Mouse (Mus musculus): Measurements from ENCODE around the gene Chrne. TPM values are rescaled to one million over a fixed set of nuclear protein-coding genes. Genes with fewer than 3 reads are reported as not detected.

Chrne gene
- polyA plus RNA-seq, 1 experiment from 2014 or later, result 0.58 TPM

DNA sequence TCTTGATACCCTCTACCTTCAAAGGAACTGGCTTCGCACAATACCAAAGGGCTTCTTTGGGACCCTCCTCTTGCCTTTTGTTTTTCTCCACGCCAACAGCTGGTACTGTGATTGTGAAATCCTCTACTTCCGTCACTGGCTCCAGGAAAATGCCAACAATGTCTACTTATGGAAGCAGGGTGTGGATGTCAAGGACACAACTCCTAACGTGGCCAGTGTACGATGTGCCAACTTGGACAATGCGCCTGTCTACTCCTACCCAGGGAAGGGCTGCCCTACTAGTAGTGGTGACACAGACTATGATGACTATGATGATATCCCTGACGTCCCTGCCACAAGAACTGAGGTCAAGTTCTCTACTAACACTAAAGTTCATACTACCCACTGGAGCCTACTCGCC is 21.0 kb upstream of the Chrne start:
- no peak overlapping the region for H3K27ac ChIP-seq (replicated peaks; ENCODE audit: low read depth, low read length)
- no peak overlapping the region for H3K4me2 ChIP-seq (ENCODE audit: low read depth, low read length)
- H3K9me3 ChIP-seq (ENCODE audit: control insufficient read depth, low read length), result no peaks in the 10 kb centered on the region
- H3K4me3 ChIP-seq (ENCODE audit: low read depth, low read length), result no peak overlapping the region
- DNase-seq (ENCODE audit: low spot score) (no peak), ATAC-seq (ENCODE audit: low read depth) (no peak)
- no peaks in the 10 kb centered on the region for H3K27me3 ChIP-seq (replicated peaks; ENCODE audit: control insufficient read depth, insufficient read depth, low read length)
- no peak overlapping the region for H3K9ac ChIP-seq (ENCODE audit: low read depth, low read length)
- peaks cover 17% of the 10 kb centered on the region for H3K36me3 ChIP-seq (ENCODE audit: control insufficient read depth, insufficient read depth, low read length)
- no peaks in the 10 kb centered on the region for H3K4me1 ChIP-seq (ENCODE audit: control insufficient read depth, insufficient read depth, low read length)
- 89% methylated on average over 8 of the region's 8 CpGs for WGBS

DNA sequence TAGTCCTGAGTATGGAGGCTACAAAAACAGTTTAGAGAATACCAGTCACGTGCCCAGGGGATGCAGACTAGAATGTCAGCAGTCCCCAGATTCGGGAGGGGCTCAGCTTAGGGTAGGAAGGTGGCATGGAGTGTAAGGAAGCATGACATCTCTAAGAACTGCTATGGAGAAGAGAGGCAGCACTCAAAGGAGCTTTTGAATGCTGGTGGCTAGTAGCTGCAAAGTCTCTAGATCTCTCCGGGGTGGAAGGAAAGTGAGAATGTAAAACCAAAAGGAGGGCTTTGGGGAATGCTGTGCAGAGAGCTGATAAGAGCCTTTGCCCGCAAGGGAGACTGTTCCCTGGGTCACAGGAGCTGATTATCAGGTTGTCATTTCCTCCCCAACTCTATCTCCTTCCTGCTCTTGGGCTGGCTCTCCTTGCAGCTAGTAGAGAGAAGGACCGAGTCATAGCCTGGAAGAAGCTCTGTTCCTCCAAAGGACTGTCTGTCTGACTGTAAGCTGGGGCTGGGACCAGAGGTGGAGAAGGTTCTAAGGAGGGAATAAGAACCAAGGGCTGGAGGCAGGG is 19.8 kb upstream of the Chrne start, which contains the start of gene Gp1ba:
Gp1ba (plus strand) TSS at position 409 of the 565 bp plus-strand sequence.
- no peak within 1 kb of the TSS for H3K27ac ChIP-seq (replicated peaks; ENCODE audit: low read depth, low read length)
- DNase-seq (ENCODE audit: low spot score) (no peak), ATAC-seq (ENCODE audit: low read depth) (no peak)
- H3K9me3 ChIP-seq (ENCODE audit: control insufficient read depth, low read length), result no peaks in the 10 kb centered on the region
- no peak within 1 kb of the TSS for H3K4me3 ChIP-seq (ENCODE audit: low read depth, low read length)
- H3K4me1 ChIP-seq (ENCODE audit: control insufficient read depth, insufficient read depth, low read length), result no peaks in the 10 kb centered on the region
- 46% methylated on average over 5 of the region's 5 CpGs for WGBS
- H3K36me3 ChIP-seq (ENCODE audit: control insufficient read depth, insufficient read depth, low read length), result 0 out of 2 replicates have a peak, but pooled peaks cover 5% of the 10 kb centered on the region
- no peak within 1 kb of the TSS for H3K4me2 ChIP-seq (ENCODE audit: low read depth, low read length)
- H3K27me3 ChIP-seq (replicated peaks; ENCODE audit: control insufficient read depth, insufficient read depth, low read length), result no peaks in the 10 kb centered on the region
- no peak within 1 kb of the TSS for H3K9ac ChIP-seq (ENCODE audit: low read depth, low read length)

DNA sequence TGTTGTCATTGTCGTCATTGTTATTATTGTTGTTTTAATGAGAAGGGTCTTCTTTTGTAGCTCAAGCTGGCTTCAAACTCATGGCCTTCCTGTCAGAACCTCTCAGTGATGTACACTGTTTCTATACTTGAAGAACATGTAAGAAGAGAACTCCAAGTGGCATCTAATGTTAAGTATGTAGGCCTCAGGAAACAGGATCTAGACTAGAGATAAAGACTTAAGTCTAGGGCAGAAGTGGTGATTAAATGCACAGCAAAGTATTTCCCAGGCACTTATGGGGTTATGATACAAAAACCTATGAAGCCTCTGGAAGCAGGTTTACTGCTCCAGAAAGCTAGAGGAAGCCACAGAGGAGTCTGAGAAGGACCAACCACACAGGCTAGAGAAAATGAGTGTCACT is 19.3 kb upstream of the Chrne start:
- Histone ChIP-seq H3K27me3 (replicated peaks; ENCODE audit: control insufficient read depth, insufficient read depth, low read length) (no peaks in the 10 kb centered on the region), H3K4me1 (ENCODE audit: control insufficient read depth, insufficient read depth, low read length) (no peaks in the 10 kb centered on the region), H3K27ac (replicated peaks; ENCODE audit: low read depth, low read length) (no peak overlapping the region), H3K9ac (ENCODE audit: low read depth, low read length) (no peak overlapping the region), H3K36me3 (ENCODE audit: control insufficient read depth, insufficient read depth, low read length) (0 out of 2 replicates have a peak, but pooled peaks cover 5% of the 10 kb centered on the region), H3K9me3 (ENCODE audit: control insufficient read depth, low read length) (no peaks in the 10 kb centered on the region), H3K4me3 (ENCODE audit: low read depth, low read length) (no peak overlapping the region), H3K4me2 (ENCODE audit: low read depth, low read length) (no peak overlapping the region)
- ATAC-seq (ENCODE audit: low read depth) (no peak), DNase-seq (ENCODE audit: low spot score) (no peak)
- 74% methylated on average over 1 of the region's 1 CpGs for WGBS

DNA sequence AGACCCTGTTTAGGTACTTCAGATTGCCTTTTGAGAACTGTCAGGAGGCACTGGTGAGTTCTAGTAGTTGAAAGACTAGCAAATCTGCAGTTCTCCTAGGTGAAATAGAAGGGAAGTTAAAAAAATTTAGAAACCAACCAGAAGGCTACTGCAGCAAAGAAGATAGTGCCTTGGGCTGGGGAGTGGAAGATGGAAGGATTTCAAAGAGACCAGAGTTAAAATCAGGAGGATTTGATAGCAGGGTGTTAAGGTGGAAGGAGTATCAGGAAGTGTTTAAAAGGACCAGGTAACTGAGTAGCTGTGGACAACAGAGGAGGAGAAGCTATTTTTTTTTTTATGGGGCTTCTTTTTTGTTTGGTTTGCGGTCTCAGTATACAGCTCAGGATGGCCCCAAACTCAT is 18.7 kb upstream of the Chrne start:
- Histone ChIP-seq H3K27me3 (replicated peaks; ENCODE audit: control insufficient read depth, insufficient read depth, low read length) (no peaks in the 10 kb centered on the region), H3K9me3 (ENCODE audit: control insufficient read depth, low read length) (no peaks in the 10 kb centered on the region), H3K27ac (replicated peaks; ENCODE audit: low read depth, low read length) (no peak overlapping the region), H3K9ac (ENCODE audit: low read depth, low read length) (no peak overlapping the region), H3K4me3 (ENCODE audit: low read depth, low read length) (no peak overlapping the region), H3K4me1 (ENCODE audit: control insufficient read depth, insufficient read depth, low read length) (no peaks in the 10 kb centered on the region), H3K36me3 (ENCODE audit: control insufficient read depth, insufficient read depth, low read length) (0 out of 2 replicates have a peak, but pooled peaks cover 1% of the 10 kb centered on the region), H3K4me2 (ENCODE audit: low read depth, low read length) (no peak overlapping the region)
- DNase-seq (ENCODE audit: low spot score) (no peak), ATAC-seq (ENCODE audit: low read depth) (no peak)
- 95% methylated on average over 1 of the region's 1 CpGs for WGBS

DNA sequence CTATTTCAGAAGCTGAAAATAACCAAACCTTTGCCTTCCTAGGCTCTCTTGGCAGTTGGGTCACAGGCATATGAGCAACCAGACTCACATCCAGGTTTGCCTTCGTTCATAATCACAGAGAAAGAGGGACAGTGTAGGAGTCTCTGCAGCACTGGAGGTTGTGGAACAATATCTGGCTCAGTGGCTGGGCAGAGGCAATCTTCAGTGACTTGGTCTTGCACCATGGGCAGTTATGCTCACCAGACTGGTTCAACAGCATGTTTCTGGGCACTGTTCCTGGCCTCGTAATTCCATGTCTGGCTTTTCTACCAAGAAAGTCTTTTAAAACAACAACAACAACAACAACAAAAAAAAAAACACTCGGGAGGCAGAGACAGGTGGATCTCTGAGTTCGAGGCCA is 16.6 kb upstream of the Chrne start:
- Histone ChIP-seq H3K36me3 (ENCODE audit: control insufficient read depth, insufficient read depth, low read length) (no peaks in the 10 kb centered on the region), H3K4me2 (ENCODE audit: low read depth, low read length) (no peak overlapping the region), H3K27me3 (replicated peaks; ENCODE audit: control insufficient read depth, insufficient read depth, low read length) (no peaks in the 10 kb centered on the region), H3K9me3 (ENCODE audit: control insufficient read depth, low read length) (no peaks in the 10 kb centered on the region), H3K9ac (ENCODE audit: low read depth, low read length) (no peak overlapping the region), H3K4me1 (ENCODE audit: control insufficient read depth, insufficient read depth, low read length) (no peaks in the 10 kb centered on the region), H3K4me3 (ENCODE audit: low read depth, low read length) (no peak overlapping the region), H3K27ac (replicated peaks; ENCODE audit: low read depth, low read length) (no peak overlapping the region)
- ATAC-seq (ENCODE audit: low read depth) (no peak), DNase-seq (ENCODE audit: low spot score) (no peak)
- WGBS, result 81% methylated on average over 4 of the region's 4 CpGs

DNA sequence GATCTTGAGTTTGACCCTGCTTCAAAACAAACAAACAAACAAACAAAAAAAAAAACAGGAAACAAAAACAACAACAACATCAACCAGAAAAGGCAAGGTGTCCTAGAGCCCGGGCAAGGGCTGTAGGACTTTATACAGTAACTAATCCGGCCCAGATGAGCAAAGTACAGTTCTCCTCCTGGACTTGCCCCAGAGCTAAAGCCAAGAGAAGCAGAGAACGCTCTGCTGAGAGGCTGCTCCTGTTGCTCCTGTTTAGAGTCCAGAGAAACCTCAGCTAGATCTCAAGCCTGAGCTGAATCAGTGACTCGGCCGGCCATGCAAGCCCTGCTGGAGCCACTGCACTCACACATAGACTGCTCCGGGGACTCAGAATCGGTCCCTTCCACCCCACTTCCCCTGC is 11.1 kb upstream of the Chrne start:
- H3K9ac ChIP-seq (ENCODE audit: low read depth, low read length), result no peak overlapping the region
- no peak for ATAC-seq (ENCODE audit: low read depth)
- no peak for DNase-seq (ENCODE audit: low spot score)
- no peaks in the 10 kb centered on the region for H3K9me3 ChIP-seq (ENCODE audit: control insufficient read depth, low read length)
- no peaks in the 10 kb centered on the region for H3K4me1 ChIP-seq (ENCODE audit: control insufficient read depth, insufficient read depth, low read length)
- no peak overlapping the region for H3K4me3 ChIP-seq (ENCODE audit: low read depth, low read length)
- H3K27me3 ChIP-seq (replicated peaks; ENCODE audit: control insufficient read depth, insufficient read depth, low read length), result no peaks in the 10 kb centered on the region
- H3K27ac ChIP-seq (replicated peaks; ENCODE audit: low read depth, low read length), result no peak overlapping the region
- 66% methylated on average over 4 of the region's 7 CpGs for WGBS
- no peak overlapping the region for H3K4me2 ChIP-seq (ENCODE audit: low read depth, low read length)
- no peaks in the 10 kb centered on the region for H3K36me3 ChIP-seq (ENCODE audit: control insufficient read depth, insufficient read depth, low read length)

DNA sequence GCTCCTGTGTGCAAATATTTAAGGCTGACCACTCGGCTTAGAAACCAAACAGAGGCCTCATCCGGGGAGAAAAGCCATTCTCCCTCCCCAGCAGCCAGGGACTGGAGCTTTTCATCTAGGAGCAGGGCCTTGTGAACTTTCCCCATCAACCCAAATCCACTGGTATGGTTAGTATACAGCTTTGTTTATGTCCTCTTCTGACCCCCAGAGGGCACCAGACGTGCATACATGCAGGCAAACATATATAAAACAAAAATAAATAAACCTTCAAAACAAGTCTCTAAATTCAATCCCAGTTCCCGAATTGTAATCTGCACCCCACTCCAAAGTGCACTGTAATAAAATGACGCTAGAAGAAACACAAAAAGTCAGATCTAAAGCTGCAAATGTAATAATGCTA is 10.5 kb upstream of the Chrne start:
- Histone ChIP-seq H3K36me3 (ENCODE audit: control insufficient read depth, insufficient read depth, low read length) (no peaks in the 10 kb centered on the region), H3K4me2 (ENCODE audit: low read depth, low read length) (no peak overlapping the region), H3K9ac (ENCODE audit: low read depth, low read length) (no peak overlapping the region), H3K27ac (replicated peaks; ENCODE audit: low read depth, low read length) (no peak overlapping the region), H3K27me3 (replicated peaks; ENCODE audit: control insufficient read depth, insufficient read depth, low read length) (no peaks in the 10 kb centered on the region), H3K9me3 (ENCODE audit: control insufficient read depth, low read length) (no peaks in the 10 kb centered on the region), H3K4me1 (ENCODE audit: control insufficient read depth, insufficient read depth, low read length) (no peaks in the 10 kb centered on the region), H3K4me3 (ENCODE audit: low read depth, low read length) (no peak overlapping the region)
- ATAC-seq (ENCODE audit: low read depth) (no peak), DNase-seq (ENCODE audit: low spot score) (peak; percentile 36)
- WGBS, result 52% methylated on average over 5 of the region's 5 CpGs

DNA sequence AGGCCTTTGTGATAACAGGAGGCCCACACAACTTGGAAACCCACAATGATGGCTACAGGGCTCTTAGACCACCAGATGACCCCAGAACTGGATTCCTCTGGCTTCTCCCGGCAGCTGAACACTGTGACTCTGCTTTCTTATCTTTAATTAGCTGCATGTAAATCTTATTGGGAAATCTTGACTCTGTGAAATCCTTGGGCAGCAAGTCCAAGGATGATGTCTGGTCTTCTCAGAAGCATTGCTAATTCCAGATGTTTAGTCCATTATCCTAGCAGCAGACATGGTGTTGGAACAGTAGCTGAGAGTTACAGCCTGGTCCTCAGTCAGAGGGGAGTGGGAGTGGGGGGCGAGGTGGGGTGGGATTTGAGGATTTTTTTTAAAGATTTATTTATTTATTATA is 9.4 kb upstream of the Chrne start:
- DNase-seq (ENCODE audit: low spot score), result no peak
- Histone ChIP-seq H3K9ac (ENCODE audit: low read depth, low read length) (no peak overlapping the region), H3K4me3 (ENCODE audit: low read depth, low read length) (no peak overlapping the region), H3K9me3 (ENCODE audit: control insufficient read depth, low read length) (no peaks in the 10 kb centered on the region), H3K4me2 (ENCODE audit: low read depth, low read length) (no peak overlapping the region), H3K27ac (replicated peaks; ENCODE audit: low read depth, low read length) (no peak overlapping the region), H3K36me3 (ENCODE audit: control insufficient read depth, insufficient read depth, low read length) (no peaks in the 10 kb centered on the region), H3K4me1 (ENCODE audit: control insufficient read depth, insufficient read depth, low read length) (no peaks in the 10 kb centered on the region), H3K27me3 (replicated peaks; ENCODE audit: control insufficient read depth, insufficient read depth, low read length) (no peaks in the 10 kb centered on the region)
- WGBS, result 69% methylated on average over 2 of the region's 2 CpGs
- ATAC-seq (ENCODE audit: low read depth), result no peak

DNA sequence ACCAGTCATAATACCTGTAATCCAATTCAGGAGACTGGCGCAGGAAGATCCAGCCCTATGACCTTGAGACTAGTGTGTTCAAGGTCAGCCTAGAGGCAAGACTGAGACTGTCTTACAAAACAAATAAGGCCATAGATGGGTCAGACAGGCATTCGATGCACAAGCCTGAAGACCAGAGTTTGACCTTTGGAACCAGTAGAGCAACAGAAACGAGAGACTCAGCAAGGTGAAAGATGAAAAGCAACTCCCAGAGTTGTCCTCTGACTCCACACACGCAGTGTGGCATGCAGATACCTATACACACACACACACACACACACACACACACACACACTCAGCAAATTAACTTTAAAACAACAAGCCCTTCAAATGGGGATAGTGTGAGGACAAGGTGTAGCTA is 7.9 kb upstream of the Chrne start:
- Histone ChIP-seq H3K9me3 (ENCODE audit: control insufficient read depth, low read length) (no peaks in the 10 kb centered on the region), H3K4me3 (ENCODE audit: low read depth, low read length) (no peak overlapping the region), H3K4me1 (ENCODE audit: control insufficient read depth, insufficient read depth, low read length) (no peaks in the 10 kb centered on the region), H3K4me2 (ENCODE audit: low read depth, low read length) (no peak overlapping the region), H3K27me3 (replicated peaks; ENCODE audit: control insufficient read depth, insufficient read depth, low read length) (no peaks in the 10 kb centered on the region), H3K27ac (replicated peaks; ENCODE audit: low read depth, low read length) (no peak overlapping the region), H3K9ac (ENCODE audit: low read depth, low read length) (no peak overlapping the region), H3K36me3 (ENCODE audit: control insufficient read depth, insufficient read depth, low read length) (no peaks in the 10 kb centered on the region)
- 51% methylated on average over 4 of the region's 4 CpGs for WGBS
- ATAC-seq (ENCODE audit: low read depth) (no peak), DNase-seq (ENCODE audit: low spot score) (no peak)
